Mouse (Mus musculus) forebrain, embryonic 11.5 days (tissue): ENCODE data around the gene Lin7b. TPM values are rescaled to one million over a fixed set of nuclear protein-coding genes. Genes with fewer than 3 reads are reported as not detected.

Source experiments
- ATAC-seq: fragments of 200-750 bp; cut with Nextera tagmentation; replicated peaks from 2 replicates; pipeline ENCODE4 v1.8.0; 2017; ENCODE audit warnings: moderate TSS enrichment; ENCODE audit not compliant: low FRiP score
- DNase-seq: peaks from one replicate; pipeline ENCODE4 v3.0.0-alpha.2; 2017; ENCODE audit warnings: low spot score
- H3K27ac ChIP-seq: fragments of 300-500 bp; sonication (generic); 2 replicates; pipeline ENCODE4 v1.5.1; 2014; ENCODE audit warnings: low read depth, low read length
- H3K27me3 ChIP-seq: fragments of 300-500 bp; sonication (generic); 2 replicates; pipeline ENCODE4 v1.6.1; 2014; ENCODE audit warnings: mild to moderate bottlenecking, low read length, mixed read lengths; ENCODE audit not compliant: control insufficient read depth, insufficient read depth
- H3K36me3 ChIP-seq: fragments of 300-500 bp; sonication (generic); 2 replicates; pipeline ENCODE4 v1.6.1; 2014; ENCODE audit warnings: mild to moderate bottlenecking, low read length, moderate library complexity, mixed read lengths; ENCODE audit not compliant: control insufficient read depth, insufficient read depth
- H3K4me1 ChIP-seq: fragments of 300-500 bp; sonication (generic); replicated peaks from 2 replicates; pipeline ENCODE4 v1.6.1; 2014; ENCODE audit warnings: low read length, mixed read lengths; ENCODE audit not compliant: control insufficient read depth, insufficient read depth
- H3K4me2 ChIP-seq: fragments of 300-500 bp; sonication (generic); 2 replicates; pipeline ENCODE4 v1.6.1; 2014; ENCODE audit warnings: low read depth, mild to moderate bottlenecking, low read length, moderate library complexity, mixed read lengths; ENCODE audit not compliant: severe bottlenecking
- H3K4me3 ChIP-seq: fragments of 300-500 bp; sonication (generic); 2 replicates; pipeline ENCODE4 v1.5.1; 2014; ENCODE audit warnings: low read depth, low read length
- H3K9ac ChIP-seq: fragments of 300-500 bp; sonication (generic); 2 replicates; pipeline ENCODE4 v1.6.1; 2014; ENCODE audit warnings: low read length
- H3K9me3 ChIP-seq: fragments of 300-500 bp; sonication (generic); 2 replicates; pipeline ENCODE4 v1.6.1; 2016; ENCODE audit warnings: low read length, mixed read lengths; ENCODE audit not compliant: control insufficient read depth
- WGBS: fragments of 180-500 bp; shearing (Covaris S2); extraction: QIAGEN DNeasy Blood & Tissue Kit; methylation state at CpG from one replicate; pipeline ENCODE4 v1.1.7; 2014; 5-methylcytosine and 5-hydroxymethylcytosine counted together
- polyA plus RNA-seq: library from polyadenylated mRNA; unstranded; fragments of >200 nt; fragmentation: Nextera tagmentation; extraction: Ambion mirVana; gene quantifications from 2 replicates; pipeline ENCODE4 v1.2.1, GENCODE M21; 2014

Gene Lin7b
- polyA plus RNA-seq, 1 experiment from 2014 or later = 0.48 TPM

- Histone ChIP-seq H3K27ac (no peak overlapping the region), H3K4me3 (no peak overlapping the region), H3K36me3 (no peaks in the 10 kb centered on the region), H3K4me2 (no peak overlapping the region), H3K9me3 (no peaks in the 10 kb centered on the region), H3K9ac (no peak overlapping the region), H3K27me3 (peaks cover 85% of the 10 kb centered on the region), H3K4me1 (peaks cover 13% of the 10 kb centered on the region; the same call in 1 of the 2 replicates)
- 86% methylated on average over 8 of the region's 8 CpGs for WGBS
- ATAC-seq (no peak), DNase-seq (peak; percentile 41)
Measured at GRCm38 (mm10) chr7:45409497-45410163, 39.2 kb upstream of the Lin7b start.

GRCm38 (mm10) chr7:45408949-45409348, 38.6 kb upstream of the Lin7b start:
- no peak overlapping the region for H3K9ac ChIP-seq
- no peak for ATAC-seq

GRCm38 (mm10) chr7:45408351-45408750, 38.0 kb upstream of the Lin7b start:
- Histone ChIP-seq H3K4me1 (peaks cover 5% of the 10 kb centered on the region; the same call in 1 of the 2 replicates), H3K9ac (no peak overlapping the region), H3K27me3 (peaks cover 72% of the 10 kb centered on the region), H3K27ac (no peak overlapping the region), H3K4me2 (no peak overlapping the region), H3K9me3 (no peaks in the 10 kb centered on the region), H3K36me3 (no peaks in the 10 kb centered on the region), H3K4me3 (no peak overlapping the region)
- peak; percentile 47 for DNase-seq
- 73% methylated on average over 7 of the region's 7 CpGs for WGBS
- ATAC-seq = no peak

More at GRCm38 (mm10) chr7:45408949-45409348, 38.6 kb upstream of the Lin7b start:
- Histone ChIP-seq H3K27me3 (peaks cover 78% of the 10 kb centered on the region), H3K9me3 (no peaks in the 10 kb centered on the region), H3K4me3 (no peak overlapping the region), H3K4me1 (peaks cover 10% of the 10 kb centered on the region; the same call in 1 of the 2 replicates), H3K4me2 (no peak overlapping the region), H3K27ac (no peak overlapping the region), H3K36me3 (no peaks in the 10 kb centered on the region)
- peak; percentile 41 for DNase-seq
- 88% methylated on average over 17 of the region's 17 CpGs for WGBS

DNA sequence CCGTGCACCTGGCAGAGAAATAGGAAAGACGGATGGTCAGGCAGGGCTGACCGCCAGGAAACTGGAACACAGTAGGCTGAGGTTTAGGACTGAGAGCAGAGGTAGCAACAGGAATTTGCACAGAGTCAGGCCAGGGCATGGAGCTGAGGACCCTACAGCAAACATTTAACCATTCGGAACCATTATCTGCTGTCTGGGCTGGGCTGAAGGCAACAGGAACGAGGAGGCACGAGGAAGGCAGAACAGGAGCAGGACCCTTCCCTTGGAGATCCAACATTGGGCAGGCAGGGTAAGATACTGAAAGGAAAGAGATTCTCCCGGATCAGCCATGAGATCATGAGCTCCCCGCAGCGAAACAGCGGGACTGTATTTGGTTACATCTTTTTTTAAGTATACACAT, 37.5 kb upstream of the Lin7b start:
- 86% methylated on average over 10 of the region's 10 CpGs for WGBS
- H3K27ac ChIP-seq = no peak overlapping the region
- ATAC-seq = no peak

GRCm38 (mm10) chr7:45406157-45407156, 36.1 kb upstream of the Lin7b start:
- H3K9ac ChIP-seq = no peak overlapping the region; the same call in 1 of the 2 replicates
- no peaks in the 10 kb centered on the region for H3K9me3 ChIP-seq
- H3K27ac ChIP-seq = no peak overlapping the region
- H3K4me3 ChIP-seq = peak overlapping the region; percentile 18
- peak; percentile 61 for DNase-seq
- H3K4me1 ChIP-seq = peaks cover 2% of the 10 kb centered on the region; the same call in 1 of the 2 replicates
- H3K27me3 ChIP-seq = peaks cover 56% of the 10 kb centered on the region
- WGBS = 2% methylated on average over 108 of the region's 114 CpGs
- no peaks in the 10 kb centered on the region for H3K36me3 ChIP-seq
- peak overlapping the region; percentile 34 for H3K4me2 ChIP-seq
- no peak for ATAC-seq

More for the DNA sequence above, 37.5 kb upstream of the Lin7b start:
- Histone ChIP-seq H3K9ac (no peak overlapping the region), H3K4me3 (no peak overlapping the region), H3K27me3 (peaks cover 67% of the 10 kb centered on the region), H3K36me3 (no peaks in the 10 kb centered on the region), H3K4me1 (peaks cover 2% of the 10 kb centered on the region; the same call in 1 of the 2 replicates), H3K4me2 (no peak overlapping the region), H3K9me3 (no peaks in the 10 kb centered on the region)
- DNase-seq = peak; percentile 45

GRCm38 (mm10) chr7:45405091-45406075, 35.0 kb upstream of the Lin7b start, which contains the start of gene Kcna7:
Gene Kcna7 (plus strand): TSS chr7:45405653.
- ATAC-seq = no peak; the same call in 1 of the 2 replicates
- Histone ChIP-seq H3K27me3 (peaks cover 49% of the 10 kb centered on the region), H3K4me1 (peaks cover 2% of the 10 kb centered on the region; the same call in 1 of the 2 replicates), H3K9me3 (no peaks in the 10 kb centered on the region), H3K4me2 (peak within 1 kb of the TSS; percentile 34; the same call in 1 of the 2 replicates), H3K27ac (no peak within 1 kb of the TSS), H3K4me3 (peak within 1 kb of the TSS; percentile 18), H3K36me3 (no peaks in the 10 kb centered on the region), H3K9ac (no peak within 1 kb of the TSS; the same call in 1 of the 2 replicates)
- peak; percentile 67 for DNase-seq
- WGBS = 13% methylated on average over 28 of the region's 28 CpGs

DNA sequence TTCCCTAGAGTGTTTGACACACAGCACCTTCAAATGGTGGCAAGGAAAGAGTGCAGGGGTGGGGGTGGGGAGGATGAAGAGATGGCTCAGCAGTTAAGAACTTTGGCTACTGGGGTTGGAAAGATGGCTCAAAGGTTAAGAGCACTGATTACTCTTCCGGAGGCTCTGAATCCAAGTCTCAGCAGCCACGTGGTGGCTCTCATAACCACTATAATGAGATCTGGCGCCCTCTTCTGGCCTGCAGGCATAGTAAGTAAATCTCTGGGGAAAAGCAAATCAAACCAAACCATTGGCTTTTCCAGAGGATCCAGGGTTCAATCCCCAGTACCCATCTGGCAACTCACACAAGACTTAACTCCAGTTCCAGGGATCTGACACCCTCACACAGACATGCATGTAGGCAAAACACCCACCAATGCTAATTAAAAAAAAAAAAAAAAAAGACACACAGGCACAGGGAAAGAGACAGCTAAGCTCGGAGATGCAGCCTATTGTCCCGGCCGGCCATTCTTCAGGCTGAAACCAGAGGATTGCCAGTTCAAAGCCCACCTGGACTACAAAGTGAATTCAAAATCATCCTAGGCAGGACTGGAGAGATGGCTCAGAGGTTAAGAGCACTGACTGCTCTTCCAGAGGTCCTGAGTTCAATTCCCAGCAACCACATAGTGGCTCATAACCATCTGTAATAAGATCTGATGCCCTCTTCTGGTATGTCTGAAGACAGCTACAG, 33.3 kb upstream of the Lin7b start:
- Histone ChIP-seq H3K27me3 (peaks cover 37% of the 10 kb centered on the region), H3K27ac (no peak overlapping the region), H3K4me1 (peaks cover 2% of the 10 kb centered on the region; the same call in 1 of the 2 replicates), H3K4me3 (no peak overlapping the region), H3K4me2 (no peak overlapping the region), H3K9ac (no peak overlapping the region), H3K36me3 (no peaks in the 10 kb centered on the region), H3K9me3 (no peaks in the 10 kb centered on the region)
- ATAC-seq (no peak), DNase-seq (peak; percentile 83)
- 50% methylated on average over 6 of the region's 6 CpGs for WGBS
